In genomic region chr12:88408323-88409047, GRCm38 (mm10) we compare ENCODE assay signal across 13 mouse cellular contexts. TPM values are rescaled to one million over a fixed set of nuclear protein-coding genes. Genes with fewer than 3 reads are reported as not detected.
A peak's percentile ranks its signal among the peaks of the same experiment; 100 is the strongest.
DNase-seq lines count a peak whose midpoint lies in the region; ATAC-seq lines count a peak whose summit lies in the region.
"Had no signal": no experiment of that assay in that cellular context is flagged by ENCODE, and none has a peak within 500 bp of the region (broad histone marks: within the 10 kb centered on the region; RNA-seq: fewer than 3 reads in every experiment).

No protein-coding gene starts in this region.

- no peak overlapping the region for H3K9ac ChIP-seq in stomach, embryonic 16.5 days (ENCODE audit: low read length)
- H3K9ac ChIP-seq: kidney, embryonic 15.5 days; limb, embryonic 12.5 days; midbrain, embryonic 15.5 days had no signal

- WGBS in stomach, embryonic 16.5 days: 53% methylated on average over 11 of the region's 11 CpGs

- no peaks in the 10 kb centered on the region for H3K36me3 ChIP-seq in stomach, embryonic 16.5 days (ENCODE audit: control insufficient read depth, insufficient read depth, low read length)

- H3K4me1 ChIP-seq in stomach, embryonic 16.5 days (ENCODE audit: control insufficient read depth, insufficient read depth, low read length): no peaks in the 10 kb centered on the region
- H3K4me1 ChIP-seq: limb, embryonic 12.5 days; midbrain, embryonic 15.5 days had no signal

- H3K27me3 ChIP-seq in stomach, embryonic 16.5 days (ENCODE audit: control insufficient read depth, insufficient read depth, low read length): no peaks in the 10 kb centered on the region
- H3K27me3 ChIP-seq: kidney, embryonic 15.5 days; limb, embryonic 12.5 days; midbrain, embryonic 15.5 days had no signal

- ATAC-seq in frontal cortex, adult (ENCODE audit: low TSS enrichment): 0 out of 2 replicates have a peak, but pooled peaks have one; percentile 48
- ATAC-seq in inflammation-experienced regulatory T-cells, adult 6 months: peak; percentile 91
- ATAC-seq in stomach, embryonic 16.5 days (ENCODE audit: insufficient read depth, low FRiP score): 0 out of 2 replicates have a peak, but pooled peaks have one; percentile 53
- ATAC-seq: midbrain, embryonic 15.5 days had no signal

- H3K4me2 ChIP-seq in stomach, embryonic 16.5 days (ENCODE audit: low read depth, low read length): no peak overlapping the region
- H3K4me2 ChIP-seq: kidney, embryonic 15.5 days; limb, embryonic 12.5 days; midbrain, embryonic 15.5 days had no signal

- no peak for DNase-seq in frontal cortex, adult 2 months (ENCODE audit: extremely low spot score in 1 of 2, low spot score in 1 of 2)
- peak; percentile 67 for DNase-seq in retina, postnatal 1 day
- DNase-seq in retina, embryonic 14.5 days (ENCODE audit: low spot score): no peak
- DNase-seq in layer of hippocampus, adult 18-20 months (ENCODE audit: low spot score in 2 of 2): no peak
- DNase-seq in adrenal gland, postnatal 36 days: no peak
- DNase-seq: cerebellum, adult 18-20 months; heart, adult 2 months had no signal

- no peak overlapping the region for H3K4me3 ChIP-seq in stomach, embryonic 16.5 days (replicated peaks; ENCODE audit: low read length)
- H3K4me3 ChIP-seq: heart, adult 2 months; kidney, embryonic 15.5 days; limb, embryonic 12.5 days; midbrain, embryonic 15.5 days had no signal

- no peak overlapping the region for H3K27ac ChIP-seq in stomach, embryonic 16.5 days (ENCODE audit: low read length)
- H3K27ac ChIP-seq: heart, adult 2 months; kidney, embryonic 15.5 days; limb, embryonic 12.5 days; midbrain, embryonic 15.5 days had no signal

- H3K9me3 ChIP-seq in stomach, embryonic 16.5 days (replicated peaks; ENCODE audit: control insufficient read depth, low read length): no peaks in the 10 kb centered on the region
- H3K9me3 ChIP-seq: kidney, embryonic 15.5 days; limb, embryonic 12.5 days; midbrain, embryonic 15.5 days had no signal

RNA-seq across cellular contexts. Expression of gene Adck1, which starts 48.1 kb away (rescaled TPM):
- polyA plus RNA-seq in frontal cortex, adult 2 months (2012; rRNA removed): 44.6 and 46.9 TPM in 2 replicates
- 10 to 100 TPM in 2 of 3 experiments, 1 to 10 TPM in 1; 7.9 to 10.8 (median 10.8) TPM for polyA plus RNA-seq in inflammation-experienced regulatory T-cells, adult 6 months (2017; shearing (Covaris generic))
- polyA plus RNA-seq in stomach, embryonic 16.5 days (2015; fragmentation: Nextera tagmentation; extraction: Ambion mirVana): 16.7 and 17.0 TPM in 2 replicates
- total RNA-seq in layer of hippocampus, adult 18-20 months (2021): 10 to 100 TPM; 32.3 to 32.8 TPM
- 10 to 100 TPM; 17.8 to 24.6 TPM for total RNA-seq in adrenal gland, postnatal 36 days (2021)
